ENCODE assay signal across 8 mouse cellular contexts in the genomic region with DNA sequence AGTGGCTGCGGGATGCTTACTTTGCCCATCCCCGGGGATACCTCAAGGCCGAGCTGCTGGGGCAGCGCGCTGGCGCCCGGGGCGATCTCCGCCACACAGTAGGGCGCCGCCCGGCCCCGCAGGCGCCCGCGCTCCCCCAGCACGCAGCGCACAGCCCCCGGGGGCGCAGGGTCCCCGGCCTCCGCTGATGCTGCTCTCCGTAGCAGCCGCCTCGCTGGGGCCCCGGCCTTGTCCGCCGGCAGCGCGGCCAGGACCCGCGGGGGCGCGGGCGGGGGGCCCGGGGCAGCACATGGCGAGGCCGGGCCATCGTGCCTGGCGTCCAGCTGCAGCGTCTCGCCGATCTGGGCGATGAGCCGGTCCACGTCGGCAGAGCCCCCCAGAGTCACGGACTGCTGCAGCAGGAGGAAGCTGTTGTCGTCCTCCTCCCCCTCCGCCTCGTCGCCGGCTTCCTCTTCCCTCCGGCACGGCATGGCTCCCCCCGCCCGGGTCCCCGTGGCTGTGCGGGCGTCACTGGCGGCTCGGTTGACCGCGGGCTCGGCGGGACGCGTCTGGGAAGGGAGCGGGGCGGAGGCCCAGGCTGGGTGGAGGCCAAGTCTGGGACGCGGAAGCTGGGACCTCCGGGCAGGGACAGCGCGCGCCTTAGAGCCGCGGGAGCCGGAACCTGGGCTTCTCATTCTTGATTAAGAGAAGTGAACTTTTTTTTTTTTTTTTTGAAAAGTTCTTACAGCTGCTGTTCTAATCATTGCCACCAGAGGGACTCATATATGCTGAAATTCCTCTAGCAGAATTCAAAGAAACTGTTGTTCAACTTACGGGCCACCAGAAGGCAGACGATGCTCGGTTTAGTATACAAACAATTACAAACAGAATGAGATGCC. TPM values are rescaled to one million over a fixed set of nuclear protein-coding genes. Genes with fewer than 3 reads are reported as not detected.
DNase-seq lines count a peak whose midpoint lies in the region; ATAC-seq lines count a peak whose summit lies in the region.

A gene (minus strand): TSS at position 633 of the 878 bp plus-strand sequence.

- peak; percentile 82 for DNase-seq in 416B (ENCODE audit: low read depth)
- peak; percentile 76 for DNase-seq in adrenal gland, postnatal 14 days
- DNase-seq in liver, embryonic 13.5 days = no peak
- DNase-seq in neural tube, embryonic 11.5 days (ENCODE audit: low spot score) = peak; percentile 73
- DNase-seq in testis, postnatal 14 days (ENCODE audit: low spot score) = peak; percentile 48

- peak; percentile 77; the same call in 1 of the 2 replicates for ATAC-seq in embryonic facial prominence, embryonic 12.5 days (ENCODE audit: insufficient number of reproducible peaks, insufficient read depth, low FRiP score, low TSS enrichment)
- peak; percentile 69 for ATAC-seq in heart, embryonic 11.5 days (replicated peaks; ENCODE audit: insufficient number of reproducible peaks, low FRiP score, low TSS enrichment)
- ATAC-seq in kidney, embryonic 15.5 days (replicated peaks; ENCODE audit: low FRiP score) = peak; percentile 91
- peak; percentile 78 for ATAC-seq in liver, embryonic 13.5 days (ENCODE audit: low read depth)
- peak; percentile 64 for ATAC-seq in neural tube, embryonic 11.5 days (ENCODE audit: insufficient read depth, low FRiP score, low TSS enrichment)

- peak within 1 kb of the TSS; percentile 95 for H3K27ac ChIP-seq in embryonic facial prominence, embryonic 12.5 days
- peak within 1 kb of the TSS; percentile 35 for H3K27ac ChIP-seq in heart, embryonic 11.5 days (ENCODE audit: low read depth, low read length)
- H3K27ac ChIP-seq in kidney, embryonic 15.5 days = peak within 1 kb of the TSS; percentile 95
- peak within 1 kb of the TSS; percentile 39; the same call in 1 of the 2 replicates for H3K27ac ChIP-seq in liver, embryonic 13.5 days
- peak within 1 kb of the TSS; percentile 91 for H3K27ac ChIP-seq in neural tube, embryonic 11.5 days (ENCODE audit: low read depth, low read length)

- 17% methylated on average over 82 of the region's 82 CpGs for WGBS in embryonic facial prominence, embryonic 12.5 days
- WGBS in heart, embryonic 11.5 days (ENCODE audit: insufficient replicate concordance) = 8% methylated on average over 63 of the region's 82 CpGs
- 19% methylated on average over 76 of the region's 82 CpGs for WGBS in kidney, embryonic 15.5 days
- 10% methylated on average over 74 of the region's 82 CpGs for WGBS in liver, embryonic 13.5 days (ENCODE audit: insufficient replicate concordance)
- 13% methylated on average over 57 of the region's 82 CpGs for WGBS in neural tube, embryonic 11.5 days

- H3K4me3 ChIP-seq in embryonic facial prominence, embryonic 12.5 days = peak within 1 kb of the TSS; percentile 59
- H3K4me3 ChIP-seq in heart, embryonic 11.5 days (ENCODE audit: low read depth, low read length) = peak within 1 kb of the TSS; percentile 56
- H3K4me3 ChIP-seq in kidney, embryonic 15.5 days (replicated peaks) = peak within 1 kb of the TSS; percentile 61
- peak within 1 kb of the TSS; percentile 56 for H3K4me3 ChIP-seq in liver, embryonic 13.5 days (replicated peaks)
- peak within 1 kb of the TSS; percentile 64 for H3K4me3 ChIP-seq in neural tube, embryonic 11.5 days (ENCODE audit: low read depth, low read length)

- H3K4me1 ChIP-seq in embryonic facial prominence, embryonic 12.5 days = no peaks in the 10 kb centered on the region
- H3K4me1 ChIP-seq in heart, embryonic 11.5 days (ENCODE audit: control insufficient read depth, insufficient read depth, low read length) = no peaks in the 10 kb centered on the region
- 0 out of 2 replicates have a peak, but pooled peaks cover 2% of the 10 kb centered on the region for H3K4me1 ChIP-seq in kidney, embryonic 15.5 days
- no peaks in the 10 kb centered on the region for H3K4me1 ChIP-seq in liver, embryonic 13.5 days (replicated peaks)
- H3K4me1 ChIP-seq in neural tube, embryonic 11.5 days (ENCODE audit: control insufficient read depth, insufficient read depth, low read length) = no peaks in the 10 kb centered on the region

- H3K9ac ChIP-seq in embryonic facial prominence, embryonic 12.5 days = peak within 1 kb of the TSS; percentile 80
- H3K9ac ChIP-seq in heart, embryonic 11.5 days (ENCODE audit: low read depth, low read length) = peak within 1 kb of the TSS; percentile 73
- peak within 1 kb of the TSS; percentile 64 for H3K9ac ChIP-seq in kidney, embryonic 15.5 days
- peak within 1 kb of the TSS; percentile 57 for H3K9ac ChIP-seq in liver, embryonic 13.5 days
- peak within 1 kb of the TSS; percentile 89 for H3K9ac ChIP-seq in neural tube, embryonic 11.5 days (ENCODE audit: low read length)

- no peaks in the 10 kb centered on the region for H3K36me3 ChIP-seq in embryonic facial prominence, embryonic 12.5 days
- no peaks in the 10 kb centered on the region for H3K36me3 ChIP-seq in heart, embryonic 11.5 days (ENCODE audit: control insufficient read depth, insufficient read depth, low read length)
- no peaks in the 10 kb centered on the region for H3K36me3 ChIP-seq in kidney, embryonic 15.5 days
- no peaks in the 10 kb centered on the region for H3K36me3 ChIP-seq in liver, embryonic 13.5 days
- H3K36me3 ChIP-seq in neural tube, embryonic 11.5 days (ENCODE audit: control insufficient read depth, insufficient read depth, low read length) = no peaks in the 10 kb centered on the region

- H3K27me3 ChIP-seq in embryonic facial prominence, embryonic 12.5 days = no peaks in the 10 kb centered on the region
- H3K27me3 ChIP-seq in heart, embryonic 11.5 days (ENCODE audit: control insufficient read depth, insufficient read depth, low read length) = no peaks in the 10 kb centered on the region
- no peaks in the 10 kb centered on the region for H3K27me3 ChIP-seq in kidney, embryonic 15.5 days
- H3K27me3 ChIP-seq in liver, embryonic 13.5 days = peaks cover 15% of the 10 kb centered on the region
- no peaks in the 10 kb centered on the region for H3K27me3 ChIP-seq in neural tube, embryonic 11.5 days (ENCODE audit: control insufficient read depth, insufficient read depth, low read length)

- H3K9me3 ChIP-seq in embryonic facial prominence, embryonic 12.5 days = peaks cover 11% of the 10 kb centered on the region; the same call in 1 of the 2 replicates
- H3K9me3 ChIP-seq in heart, embryonic 11.5 days (replicated peaks; ENCODE audit: control insufficient read depth, low read length) = no peaks in the 10 kb centered on the region; the same call in 1 of the 2 replicates
- no peaks in the 10 kb centered on the region for H3K9me3 ChIP-seq in kidney, embryonic 15.5 days (replicated peaks)
- 0 out of 2 replicates have a peak, but pooled peaks cover 3% of the 10 kb centered on the region for H3K9me3 ChIP-seq in liver, embryonic 13.5 days (replicated peaks)
- peaks cover 4% of the 10 kb centered on the region; the same call in 1 of the 2 replicates for H3K9me3 ChIP-seq in neural tube, embryonic 11.5 days (ENCODE audit: control insufficient read depth, low read length)

- H3K4me2 ChIP-seq in embryonic facial prominence, embryonic 12.5 days (replicated peaks) = peak within 1 kb of the TSS; percentile 55
- H3K4me2 ChIP-seq in heart, embryonic 11.5 days = peak within 1 kb of the TSS; percentile 67
- peak within 1 kb of the TSS; percentile 69 for H3K4me2 ChIP-seq in kidney, embryonic 15.5 days
- peak within 1 kb of the TSS; percentile 68 for H3K4me2 ChIP-seq in liver, embryonic 13.5 days
- peak within 1 kb of the TSS; percentile 47 for H3K4me2 ChIP-seq in neural tube, embryonic 11.5 days (ENCODE audit: low read depth)

RNA-seq across cellular contexts. Expression of the gene that starts here (rescaled TPM):
- 3.9 and 4.3 TPM in 2 replicates for total RNA-seq in adrenal gland, postnatal 14 days (2021)
- polyA plus RNA-seq in embryonic facial prominence, embryonic 12.5 days (2016; fragmentation: Nextera tagmentation; extraction: Ambion mirVana) = 44.0 and 44.7 TPM in 2 replicates
- 12.3 and 14.6 TPM in 2 replicates for polyA plus RNA-seq in heart, embryonic 11.5 days (2014; fragmentation: Nextera tagmentation; extraction: Ambion mirVana)
- polyA plus RNA-seq in kidney, embryonic 15.5 days (2015; fragmentation: Nextera tagmentation; extraction: Ambion mirVana) = 28.5 and 28.6 TPM in 2 replicates
- 4.1 and 4.6 TPM in 2 replicates for polyA plus RNA-seq in liver, embryonic 13.5 days (2015; fragmentation: Nextera tagmentation; extraction: Ambion mirVana)
- 61.6 and 63.7 TPM in 2 replicates for polyA plus RNA-seq in neural tube, embryonic 11.5 days (2014; fragmentation: Nextera tagmentation; extraction: Ambion mirVana)

Comparison
In these comparisons a context has a peak if more than half of its experiments do, and no peak if none do; other contexts are left out.
1. H3K27ac ChIP-seq: peak in every context shown above with its lines; median percentile 95 in embryonic facial prominence, embryonic 12.5 days; 95 in kidney, embryonic 15.5 days; 91 in neural tube, embryonic 11.5 days; 39 in liver, embryonic 13.5 days; 35 in heart, embryonic 11.5 days.